Comparison of ENCODE assay signal across 12 mouse cellular contexts in genomic region chr4:107278188-107278707, GRCm38 (mm10). TPM values are rescaled to one million over a fixed set of nuclear protein-coding genes. Genes with fewer than 3 reads are reported as not detected.
DNase-seq lines count a peak whose midpoint lies in the region; ATAC-seq lines count a peak whose summit lies in the region.
"Had no signal": no experiment of that assay in that cellular context is flagged by ENCODE, and none has a peak within 500 bp of the region (broad histone marks: within the 10 kb centered on the region; RNA-seq: fewer than 3 reads in every experiment).

No protein-coding gene starts in this region.

- H3K27me3 ChIP-seq in forebrain, embryonic 10.5 days (ENCODE audit: poor library complexity, severe bottlenecking) = peaks cover 53% of the 10 kb centered on the region
- no peaks in the 10 kb centered on the region for H3K27me3 ChIP-seq in forebrain, embryonic 16.5 days (replicated peaks; ENCODE audit: control insufficient read depth, insufficient read depth, low read length)
- no peaks in the 10 kb centered on the region for H3K27me3 ChIP-seq in hindbrain, embryonic 14.5 days (ENCODE audit: control insufficient read depth, insufficient read depth, low read length)
- H3K27me3 ChIP-seq: megakaryocyte, embryonic 14.5 days had no signal

- 12% methylated on average over 8 of the region's 8 CpGs for WGBS in forebrain, embryonic 10.5 days
- 4% methylated on average over 8 of the region's 8 CpGs for WGBS in forebrain, embryonic 16.5 days
- 10% methylated on average over 8 of the region's 8 CpGs for WGBS in hindbrain, embryonic 14.5 days

- no peak overlapping the region for H3K27ac ChIP-seq in forebrain, embryonic 10.5 days
- no peak overlapping the region for H3K27ac ChIP-seq in forebrain, embryonic 16.5 days (ENCODE audit: low read length)
- no peak overlapping the region for H3K27ac ChIP-seq in hindbrain, embryonic 14.5 days

- peaks cover 16% of the 10 kb centered on the region for H3K4me1 ChIP-seq in forebrain, embryonic 10.5 days
- H3K4me1 ChIP-seq in forebrain, embryonic 16.5 days (replicated peaks; ENCODE audit: control insufficient read depth, insufficient read depth, low read length) = peaks cover 4% of the 10 kb centered on the region; the same call in 1 of the 2 replicates
- H3K4me1 ChIP-seq in hindbrain, embryonic 14.5 days (replicated peaks; ENCODE audit: control insufficient read depth, insufficient read depth, low read length) = no peaks in the 10 kb centered on the region
- H3K4me1 ChIP-seq: megakaryocyte, embryonic 14.5 days had no signal

- ATAC-seq in forebrain, embryonic 16.5 days = no peak
- ATAC-seq in hindbrain, embryonic 14.5 days (ENCODE audit: low FRiP score) = no peak

- no peak overlapping the region for H3K4me3 ChIP-seq in forebrain, embryonic 10.5 days
- no peak overlapping the region for H3K4me3 ChIP-seq in forebrain, embryonic 16.5 days (replicated peaks; ENCODE audit: low read length)
- H3K4me3 ChIP-seq in hindbrain, embryonic 14.5 days (replicated peaks; ENCODE audit: low read length) = no peak overlapping the region
- H3K4me3 ChIP-seq: megakaryocyte, embryonic 14.5 days had no signal

- peak; percentile 18 for DNase-seq in forebrain, embryonic 10.5 days (ENCODE audit: extremely low spot score, low spot score)
- DNase-seq in lung, postnatal 36 days = peak; percentile 34
- no peak for DNase-seq in lung, postnatal 4 days
- peak; percentile 35 for DNase-seq in hindbrain, embryonic 14.5 days (ENCODE audit: low spot score)
- peak; percentile 73 for DNase-seq in retina, postnatal 7 days (ENCODE audit: low read depth, low spot score)
- DNase-seq in layer of hippocampus, adult 8-10 months (ENCODE audit: low spot score in 2 of 2) = no peak
- DNase-seq in kidney, adult 11 months = no peak
- DNase-seq: heart, postnatal 36 days had no signal

- H3K4me2 ChIP-seq in forebrain, embryonic 16.5 days (ENCODE audit: low read length) = no peak overlapping the region
- H3K4me2 ChIP-seq in hindbrain, embryonic 14.5 days (replicated peaks) = no peak overlapping the region

- H3K9me3 ChIP-seq in forebrain, embryonic 10.5 days = no peaks in the 10 kb centered on the region
- H3K9me3 ChIP-seq in forebrain, embryonic 16.5 days (ENCODE audit: control insufficient read depth, low read length) = no peaks in the 10 kb centered on the region
- H3K9me3 ChIP-seq in hindbrain, embryonic 14.5 days (ENCODE audit: control insufficient read depth, low read length) = no peaks in the 10 kb centered on the region
- H3K9me3 ChIP-seq: megakaryocyte, embryonic 14.5 days had no signal

- H3K36me3 ChIP-seq in forebrain, embryonic 10.5 days (replicated peaks) = peaks cover 11% of the 10 kb centered on the region
- H3K36me3 ChIP-seq in forebrain, embryonic 16.5 days (ENCODE audit: control insufficient read depth, insufficient read depth) = no peaks in the 10 kb centered on the region
- H3K36me3 ChIP-seq in hindbrain, embryonic 14.5 days (replicated peaks; ENCODE audit: control insufficient read depth, insufficient read depth) = peaks cover 30% of the 10 kb centered on the region

- H3K9ac ChIP-seq in forebrain, embryonic 16.5 days (replicated peaks; ENCODE audit: low read depth, low read length) = no peak overlapping the region
- 0 out of 2 replicates have a peak overlapping the region, but pooled peaks have one; percentile 34 for H3K9ac ChIP-seq in hindbrain, embryonic 14.5 days

RNA-seq across cellular contexts. Expression of gene Hspb11, which starts 24.9 kb away (rescaled TPM):
- polyA plus RNA-seq in forebrain, embryonic 10.5 days (2016; fragmentation: Nextera tagmentation; extraction: Ambion mirVana) = 20.6 and 23.2 TPM in 2 replicates
- polyA plus RNA-seq in forebrain, embryonic 16.5 days (2015; fragmentation: Nextera tagmentation; extraction: Ambion mirVana) = 34.6 and 43.1 TPM in 2 replicates
- 37.3 and 46.1 TPM in 2 replicates for polyA plus RNA-seq in hindbrain, embryonic 14.5 days (2014; fragmentation: Nextera tagmentation; extraction: Ambion mirVana)
- 10 to 100 TPM; 18.9 to 24.1 (median 21.0) TPM for total RNA-seq in layer of hippocampus, adult 8-10 months (2022)

RNA-seq across cellular contexts. Expression of gene Lrrc42, which starts 24.9 kb away (rescaled TPM):
- polyA plus RNA-seq in forebrain, embryonic 10.5 days (2016; fragmentation: Nextera tagmentation; extraction: Ambion mirVana) = 89.5 and 95.6 TPM in 2 replicates
- polyA plus RNA-seq in forebrain, embryonic 16.5 days (2015; fragmentation: Nextera tagmentation; extraction: Ambion mirVana) = 58.6 and 59.9 TPM in 2 replicates
- 54.1 and 57.1 TPM in 2 replicates for polyA plus RNA-seq in hindbrain, embryonic 14.5 days (2014; fragmentation: Nextera tagmentation; extraction: Ambion mirVana)
- total RNA-seq in layer of hippocampus, adult 8-10 months (2022) = 10 to 100 TPM; 30.5 to 38.5 (median 34.3) TPM

RNA-seq across cellular contexts. Expression of gene Dio1, which starts 28.7 kb away (rescaled TPM):
- polyA plus RNA-seq in forebrain, embryonic 10.5 days (2016; fragmentation: Nextera tagmentation; extraction: Ambion mirVana) = not detected in 2 replicates
- not detected in 2 replicates for polyA plus RNA-seq in forebrain, embryonic 16.5 days (2015; fragmentation: Nextera tagmentation; extraction: Ambion mirVana)
- polyA plus RNA-seq in hindbrain, embryonic 14.5 days (2014; fragmentation: Nextera tagmentation; extraction: Ambion mirVana) = not detected in 2 replicates
- not detected for total RNA-seq in layer of hippocampus, adult 8-10 months (2022)
- total RNA-seq: heart, postnatal 36 days; layer of hippocampus, adult 18-20 months had no signal
- polyA plus RNA-seq: stomach, embryonic 14.5 days had no signal

RNA-seq across cellular contexts. Expression of gene Yipf1, which starts 35.9 kb away (rescaled TPM):
- 37.1 and 38.8 TPM in 2 replicates for polyA plus RNA-seq in forebrain, embryonic 10.5 days (2016; fragmentation: Nextera tagmentation; extraction: Ambion mirVana)
- 52.0 and 55.4 TPM in 2 replicates for polyA plus RNA-seq in forebrain, embryonic 16.5 days (2015; fragmentation: Nextera tagmentation; extraction: Ambion mirVana)
- 65.7 and 69.0 TPM in 2 replicates for polyA plus RNA-seq in hindbrain, embryonic 14.5 days (2014; fragmentation: Nextera tagmentation; extraction: Ambion mirVana)
- 10 to 100 TPM; 47.8 to 56.9 (median 50.6) TPM for total RNA-seq in layer of hippocampus, adult 8-10 months (2022)

Comparison
In these comparisons a context has a peak if more than half of its experiments do, and no peak if none do; other contexts are left out.
1. DNase-seq: peak in forebrain, embryonic 10.5 days (single experiment), lung, postnatal 36 days (single experiment), hindbrain, embryonic 14.5 days (single experiment) and retina, postnatal 7 days (single experiment); none in lung, postnatal 4 days (0 of 2), layer of hippocampus, adult 8-10 months (0 of 2) and kidney, adult 11 months (single experiment).